16 mouse cellular contexts compared by ENCODE assay signal in genomic region chr17:5385694-5386093, GRCm38 (mm10). TPM values are rescaled to one million over a fixed set of nuclear protein-coding genes. Genes with fewer than 3 reads are reported as not detected.
DNase-seq lines count a peak whose midpoint lies in the region.
"Had no signal": no experiment of that assay in that cellular context is flagged by ENCODE, and none has a peak within 500 bp of the region (broad histone marks: within the 10 kb centered on the region; RNA-seq: fewer than 3 reads in every experiment).

No protein-coding gene starts in this region.

- DNase-seq in fat pad, adult 2 months (ENCODE audit: extremely low read depth, low read depth, low spot score), result peak; percentile 80
- DNase-seq in gonadal fat pad, adult 2 months (ENCODE audit: low read depth), result peak; percentile 75
- no peak for DNase-seq in layer of hippocampus, adult 11-12 months (ENCODE audit: low spot score)
- DNase-seq in urinary bladder, postnatal 25 days (ENCODE audit: low spot score), result no peak
- DNase-seq: adrenal gland, adult 2 months; adrenal gland, adult 8-10 months; adrenal gland, postnatal 10 days; adrenal gland, postnatal 14 days; adrenal gland, postnatal 25 days; adrenal gland, postnatal 36 days; B cell, adult 2 months; cerebellum, adult 11 months; cerebellum, adult 11-12 months; cerebellum, adult 18-20 months had no signal

RNA-seq across cellular contexts. Expression of gene Ldhal6b, which starts 32.9 kb away (rescaled TPM):
- 0.89 and 2.2 TPM in 2 replicates for polyA plus RNA-seq in gonadal fat pad, adult 2 months (2012; rRNA removed)
- polyA plus RNA-seq: C2C12; CD4-positive, CD25-positive, alpha-beta regulatory T cell, adult 4 months had no signal

RNA-seq across cellular contexts. Expression of gene Tmem242, which starts 54.4 kb away (rescaled TPM):
- 14.6 and 23.4 TPM in 2 replicates for polyA plus RNA-seq in gonadal fat pad, adult 2 months (2012; rRNA removed)

Comparison
In these comparisons a context has a peak if more than half of its experiments do, and no peak if none do; other contexts are left out.
1. DNase-seq: peak in fat pad, adult 2 months (single experiment) and gonadal fat pad, adult 2 months (single experiment); none in layer of hippocampus, adult 11-12 months (single experiment) and urinary bladder, postnatal 25 days (single experiment).